Mouse (Mus musculus): ENCODE results near the gene Ggcx. TPM values are rescaled to one million over a fixed set of nuclear protein-coding genes. Genes with fewer than 3 reads are reported as not detected.

Gene Ggcx
- polyA plus RNA-seq (2012; rRNA removed; ENCODE audit: low replicate concordance) = 6.8 and 12.1 TPM in 2 replicates

GRCm38 (mm10) chr6:72414076-72414756 is at the start of gene Ggcx:
TSS of gene Ggcx (plus strand) at chr6:72414308.

GRCm38 (mm10) chr6:72366844-72367443 is 47.2 kb upstream of the Ggcx start, which contains the start of gene Rnf181:
TSS of gene Rnf181 (minus strand) at chr6:72366956.

GRCm38 (mm10) chr6:72380131-72380770 is 33.9 kb upstream of the Ggcx start, which contains the start of gene Vamp5:
TSS of gene Vamp5 (minus strand) at chr6:72380468.

GRCm38 (mm10) chr6:72389941-72390771 is 24.0 kb upstream of the Ggcx start, which contains the start of gene Vamp8:
TSS of gene Vamp8 (minus strand) at chr6:72390703.

GRCm38 (mm10) chr6:72439355-72440185 is 25.5 kb downstream of the Ggcx start, which contains the start of gene Mat2a:
TSS of gene Mat2a (minus strand) at chr6:72439558.

Other genes with a start within 250 kb of the Ggcx start
- 5.4 and 8.8 TPM in 2 replicates for gene Atoh8, start 178.7 kb upstream of the Ggcx start, polyA plus RNA-seq (2012; rRNA removed; ENCODE audit: low replicate concordance)
- 0.60 and 0.72 TPM in 2 replicates for gene Sftpb, start 109.7 kb upstream of the Ggcx start, polyA plus RNA-seq (2012; rRNA removed; ENCODE audit: low replicate concordance)
- 4.9 and 5.8 TPM in 2 replicates for gene Usp39, start 69.1 kb upstream of the Ggcx start, polyA plus RNA-seq (2012; rRNA removed; ENCODE audit: low replicate concordance)
- gene 0610030E20Rik, start 67.0 kb upstream of the Ggcx start, polyA plus RNA-seq (2012; rRNA removed; ENCODE audit: low replicate concordance) = 6.6 and 9.1 TPM in 2 replicates
- 44.1 and 44.7 TPM in 2 replicates for gene Tmem150a, start 58.9 kb upstream of the Ggcx start, polyA plus RNA-seq (2012; rRNA removed; ENCODE audit: low replicate concordance)
- 90.6 and 127 TPM in 2 replicates for gene Rnf181, start 47.4 kb upstream of the Ggcx start, polyA plus RNA-seq (2012; rRNA removed; ENCODE audit: low replicate concordance)
- gene Vamp5, start 33.8 kb upstream of the Ggcx start, polyA plus RNA-seq (2012; rRNA removed; ENCODE audit: low replicate concordance) = 14.0 and 23.5 TPM in 2 replicates
- 184 and 294 TPM in 2 replicates for gene Vamp8, start 23.6 kb upstream of the Ggcx start, polyA plus RNA-seq (2012; rRNA removed; ENCODE audit: low replicate concordance)
- 20.1 and 71.9 TPM in 2 replicates for gene Mat2a, start 25.2 kb downstream of the Ggcx start, polyA plus RNA-seq (2012; rRNA removed; ENCODE audit: low replicate concordance)
- gene Sh2d6, start 107.4 kb downstream of the Ggcx start, polyA plus RNA-seq (2012; rRNA removed; ENCODE audit: low replicate concordance) = 13.8 and 21.4 TPM in 2 replicates
- gene Capg, start 130.1 kb downstream of the Ggcx start, polyA plus RNA-seq (2012; rRNA removed; ENCODE audit: low replicate concordance) = 15.4 and 48.6 TPM in 2 replicates
- 29.8 and 30.3 TPM in 2 replicates for gene Elmod3, start 184.1 kb downstream of the Ggcx start, polyA plus RNA-seq (2012; rRNA removed; ENCODE audit: low replicate concordance)
- 145 and 185 TPM in 2 replicates for gene Retsat, start 184.2 kb downstream of the Ggcx start, polyA plus RNA-seq (2012; rRNA removed; ENCODE audit: low replicate concordance)
- 16.1 and 19.8 TPM in 2 replicates for gene Tgoln1, start 202.7 kb downstream of the Ggcx start, polyA plus RNA-seq (2012; rRNA removed; ENCODE audit: low replicate concordance)

All from duodenum, adult 2 months (tissue).